Comparison of ENCODE assay signal across 13 mouse cellular contexts in genomic region chr15:15238309-15238708, GRCm38 (mm10).
DNase-seq lines count a peak whose midpoint lies in the region; ATAC-seq and TF ChIP-seq lines count a peak whose summit lies in the region.
"Had no signal": no experiment of that assay in that cellular context is flagged by ENCODE, and none has a peak within 500 bp of the region (broad histone marks: within the 10 kb centered on the region; RNA-seq: fewer than 3 reads in every experiment).

No protein-coding gene starts in this region.

- TF ChIP-seq EP300 in MEL (IDR thresholded peaks at IDR 0.05; ENCODE audit: low read depth in 1 of 2, low read length in 2 of 2): no peak

- TF ChIP-seq POLR2A in MEL (IDR thresholded peaks at IDR 0.05; ENCODE audit: control insufficient read depth in 1 of 2, insufficient read depth in 1 of 2, low read depth in 1 of 2, low read length in 2 of 2, poor library complexity in 1 of 2): no peak

- no peaks in the 10 kb centered on the region for H3K36me3 ChIP-seq in intestine, postnatal 0 days (ENCODE audit: control insufficient read depth, insufficient read depth)
- no peaks in the 10 kb centered on the region for H3K36me3 ChIP-seq in intestine, embryonic 15.5 days
- no peaks in the 10 kb centered on the region for H3K36me3 ChIP-seq in MEL (ENCODE audit: control insufficient read depth in 1 of 2, insufficient read depth in 2 of 2, low read length in 2 of 2)
- H3K36me3 ChIP-seq: embryonic facial prominence, embryonic 13.5 days; heart, embryonic 13.5 days had no signal

- H3K4me2 ChIP-seq in intestine, postnatal 0 days (replicated peaks; ENCODE audit: low read depth): no peak overlapping the region
- no peak overlapping the region for H3K4me2 ChIP-seq in intestine, embryonic 15.5 days (replicated peaks)
- H3K4me2 ChIP-seq: embryonic facial prominence, embryonic 13.5 days; heart, embryonic 13.5 days had no signal

- TF ChIP-seq CTCF in intestine, postnatal 0 days (IDR thresholded peaks at IDR 0.05; ENCODE audit: low read depth): peak; percentile 26; the same call in 1 of the 2 replicates
- peak; percentile 29 to 76 (median 47); a peak in 5 of 6 replicates for TF ChIP-seq CTCF in MEL (IDR thresholded peaks at IDR 0.05 in 2 of 3, conservative IDR thresholded peaks at IDR 0.05 in 1 of 3; ENCODE audit: control insufficient read depth in 1 of 3, insufficient read depth in 1 of 3, low read depth in 2 of 3, low read length in 3 of 3, poor library complexity in 1 of 3, severe bottlenecking in 1 of 3)

- no peak overlapping the region for H3K27ac ChIP-seq in intestine, postnatal 0 days (ENCODE audit: low read depth, low read length)
- no peak overlapping the region for H3K27ac ChIP-seq in intestine, embryonic 15.5 days
- H3K27ac ChIP-seq in MEL (ENCODE audit: control insufficient read depth, low read depth, low read length): no peak overlapping the region
- H3K27ac ChIP-seq: embryonic facial prominence, embryonic 13.5 days; heart, embryonic 13.5 days had no signal

- ATAC-seq in intestine, postnatal 0 days: no peak
- ATAC-seq in intestine, embryonic 15.5 days: no peak

- H3K4me3 ChIP-seq in intestine, postnatal 0 days (ENCODE audit: low read depth, low read length): no peak overlapping the region
- no peak overlapping the region for H3K4me3 ChIP-seq in intestine, embryonic 15.5 days (replicated peaks)
- H3K4me3 ChIP-seq in MEL (ENCODE audit: control insufficient read depth in 1 of 2, insufficient read depth in 1 of 2, low read depth in 2 of 2, low read length in 2 of 2): no peak overlapping the region
- H3K4me3 ChIP-seq: embryonic facial prominence, embryonic 13.5 days; heart, embryonic 13.5 days had no signal

- TF ChIP-seq RAD21 in MEL (IDR thresholded peaks at IDR 0.05; ENCODE audit: low read depth, low read length): peak; percentile 96

- no peaks in the 10 kb centered on the region for H3K4me1 ChIP-seq in intestine, postnatal 0 days (replicated peaks; ENCODE audit: control insufficient read depth, insufficient read depth, low read length)
- no peaks in the 10 kb centered on the region for H3K4me1 ChIP-seq in intestine, embryonic 15.5 days (replicated peaks)
- H3K4me1 ChIP-seq in MEL (ENCODE audit: control insufficient read depth in 1 of 2, insufficient read depth in 2 of 2, low read length in 2 of 2): no peaks in the 10 kb centered on the region
- H3K4me1 ChIP-seq: embryonic facial prominence, embryonic 13.5 days; heart, embryonic 13.5 days had no signal

- no peaks in the 10 kb centered on the region for H3K79me2 ChIP-seq in MEL (ENCODE audit: control insufficient read depth, insufficient read depth, low read length, poor library complexity)

- H3K9me3 ChIP-seq in intestine, postnatal 0 days (ENCODE audit: control insufficient read depth): no peaks in the 10 kb centered on the region
- H3K9me3 ChIP-seq in intestine, embryonic 15.5 days: no peaks in the 10 kb centered on the region
- no peaks in the 10 kb centered on the region for H3K9me3 ChIP-seq in MEL (replicated peaks; ENCODE audit: insufficient read depth, low read length)
- H3K9me3 ChIP-seq: embryonic facial prominence, embryonic 13.5 days; heart, embryonic 13.5 days had no signal

- peak; percentile 84 for DNase-seq in 416B (ENCODE audit: low read depth)
- DNase-seq in MEL (ENCODE audit: low read depth, low spot score): peak; percentile 87
- DNase-seq in hindlimb bud, embryonic 11.5 days (ENCODE audit: extremely low spot score, low read depth, low spot score): peak; percentile 6
- DNase-seq in ovary, postnatal 36 days (ENCODE audit: low spot score): no peak
- DNase-seq in spleen, adult 12 weeks (ENCODE audit: low spot score): no peak
- DNase-seq in layer of hippocampus, postnatal 10 days (ENCODE audit: low spot score in 2 of 2): no peak
- DNase-seq: kidney, adult 11 months; lung, postnatal 14 days; thymus, postnatal 4 days had no signal

- H3K9ac ChIP-seq in intestine, postnatal 0 days (ENCODE audit: low read depth, low read length): no peak overlapping the region
- no peak overlapping the region for H3K9ac ChIP-seq in intestine, embryonic 15.5 days
- H3K9ac ChIP-seq in MEL (ENCODE audit: control insufficient read depth, low read depth, low read length, poor library complexity, severe bottlenecking): no peak overlapping the region
- H3K9ac ChIP-seq: embryonic facial prominence, embryonic 13.5 days; heart, embryonic 13.5 days had no signal

- H3K27me3 ChIP-seq in intestine, postnatal 0 days (replicated peaks; ENCODE audit: control insufficient read depth, insufficient read depth, low read length): no peaks in the 10 kb centered on the region
- H3K27me3 ChIP-seq in intestine, embryonic 15.5 days (replicated peaks): no peaks in the 10 kb centered on the region
- H3K27me3 ChIP-seq in MEL (ENCODE audit: control insufficient read depth in 1 of 2, insufficient read depth in 2 of 2, low read length in 2 of 2): no peaks in the 10 kb centered on the region
- H3K27me3 ChIP-seq: embryonic facial prominence, embryonic 13.5 days; heart, embryonic 13.5 days had no signal

TF ChIP-seq in MEL, 35 proteins besides CTCF, POLR2A, EP300 and RAD21:
- no peak for TF ChIP-seq TBP (IDR thresholded peaks at IDR 0.05; ENCODE audit: low read depth, low read length)
- no peak for TF ChIP-seq TCF12 (IDR thresholded peaks at IDR 0.05; ENCODE audit: low read depth, low read length)
- TF ChIP-seq MXI1 (IDR thresholded peaks at IDR 0.05; ENCODE audit: low read depth, low read length): no peak
- TF ChIP-seq USF2 (IDR thresholded peaks at IDR 0.05; ENCODE audit: borderline replicate concordance in 1 of 2, insufficient read depth in 1 of 2, low read depth in 1 of 2, low read length in 2 of 2): no peak
- no peak for TF ChIP-seq BHLHE40 (IDR thresholded peaks at IDR 0.05; ENCODE audit: borderline replicate concordance, low read depth, low read length)
- TF ChIP-seq NELFE (IDR thresholded peaks at IDR 0.05; ENCODE audit: low read depth, low read length): no peak
- TF ChIP-seq KAT2A (conservative IDR thresholded peaks at IDR 0.05; ENCODE audit: low read depth, low read length): no peak
- TF ChIP-seq SMC3 (IDR thresholded peaks at IDR 0.05; ENCODE audit: low read depth, low read length): peak; percentile 90
- TF ChIP-seq ZMIZ1 (IDR thresholded peaks at IDR 0.05; ENCODE audit: low read depth, low read length): no peak
- no peak for TF ChIP-seq ZNF384 (IDR thresholded peaks at IDR 0.05; ENCODE audit: low read depth, low read length)
- TF ChIP-seq RCOR1 (IDR thresholded peaks at IDR 0.05; ENCODE audit: low read depth, low read length): no peak
- TF ChIP-seq MAX (IDR thresholded peaks at IDR 0.05; ENCODE audit: low read length): peak; percentile 71
- TF ChIP-seq MAFK (IDR thresholded peaks at IDR 0.05; ENCODE audit: borderline replicate concordance, low read depth, low read length): no peak
- TF ChIP-seq CHD1 (IDR thresholded peaks at IDR 0.05; ENCODE audit: low read depth, low read length): no peak
- no peak for TF ChIP-seq ETS1 (IDR thresholded peaks at IDR 0.05; ENCODE audit: low read depth, low read length)
- TF ChIP-seq MAZ (IDR thresholded peaks at IDR 0.05; ENCODE audit: low read depth, low read length): no peak
- no peak for TF ChIP-seq USF1 (IDR thresholded peaks at IDR 0.05; ENCODE audit: low read depth, low read length)
- TF ChIP-seq POLR2AphosphoS2 (IDR thresholded peaks at IDR 0.05; ENCODE audit: low read length): no peak
- TF ChIP-seq ZKSCAN1 (IDR thresholded peaks at IDR 0.05; ENCODE audit: low read depth, low read length): no peak
- no peak for TF ChIP-seq GATA1 (IDR thresholded peaks at IDR 0.05; ENCODE audit: low read depth, low read length)
- TF ChIP-seq MEF2A (IDR thresholded peaks at IDR 0.05; ENCODE audit: extremely low read depth, insufficient replicate concordance, low read depth, low read length, poor library complexity, severe bottlenecking): no peak
- TF ChIP-seq ZC3H11A (IDR thresholded peaks at IDR 0.05; ENCODE audit: low read depth, low read length): peak; percentile 87
- TF ChIP-seq MYB (IDR thresholded peaks at IDR 0.05; ENCODE audit: low read depth, low read length): no peak
- TF ChIP-seq E2F4 (IDR thresholded peaks at IDR 0.05; ENCODE audit: borderline replicate concordance, low read depth, low read length): no peak
- TF ChIP-seq UBTF (IDR thresholded peaks at IDR 0.05; ENCODE audit: borderline replicate concordance, insufficient read depth, low read depth, low read length): no peak
- TF ChIP-seq NRF1 (IDR thresholded peaks at IDR 0.05; ENCODE audit: insufficient read depth, low read depth, low read length, poor library complexity, severe bottlenecking): no peak
- TF ChIP-seq SIN3A (IDR thresholded peaks at IDR 0.05; ENCODE audit: low read length): no peak
- TF ChIP-seq JUND (IDR thresholded peaks at IDR 0.05; ENCODE audit: low read depth, low read length): no peak; the same call in 1 of the 2 replicates
- TF ChIP-seq TAL1 (IDR thresholded peaks at IDR 0.05; ENCODE audit: low read length): no peak
- TF ChIP-seq MYC (IDR thresholded peaks at IDR 0.05; ENCODE audit: low read depth, low read length): peak; percentile 92

Comparison
In these comparisons a context has a peak if more than half of its experiments do, and no peak if none do; other contexts are left out.
1. DNase-seq: peak in 416B (single experiment), MEL (single experiment) and hindlimb bud, embryonic 11.5 days (single experiment); none in ovary, postnatal 36 days (single experiment), spleen, adult 12 weeks (single experiment) and layer of hippocampus, postnatal 10 days (0 of 2).